Mouse (Mus musculus): Measurements from ENCODE around the gene Pyy.

The Pyy gene

DNA sequence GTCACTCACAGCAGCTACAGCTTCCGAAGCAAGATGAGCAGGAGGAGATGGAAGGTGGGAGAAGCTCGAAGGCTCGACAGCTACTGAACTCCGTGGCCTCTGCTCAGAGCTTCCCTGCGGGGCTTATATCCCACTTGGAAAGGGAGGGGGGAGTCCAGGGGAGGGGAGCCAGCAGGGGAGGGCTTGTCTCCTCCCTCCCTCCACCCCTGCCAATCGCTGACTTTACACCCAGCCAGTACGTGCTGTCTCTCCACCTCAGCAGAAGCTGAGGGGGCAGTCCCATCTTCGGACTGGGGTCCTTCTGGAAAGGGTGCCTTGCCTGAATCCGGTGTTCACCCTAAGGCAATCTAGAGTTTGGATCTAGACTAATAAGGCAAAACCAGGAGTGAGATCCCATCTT, at the start of gene Pyy:
Pyy (minus strand) TSS at position 101 of the 400 bp plus-strand sequence.
- no peak for DNase-seq

DNA sequence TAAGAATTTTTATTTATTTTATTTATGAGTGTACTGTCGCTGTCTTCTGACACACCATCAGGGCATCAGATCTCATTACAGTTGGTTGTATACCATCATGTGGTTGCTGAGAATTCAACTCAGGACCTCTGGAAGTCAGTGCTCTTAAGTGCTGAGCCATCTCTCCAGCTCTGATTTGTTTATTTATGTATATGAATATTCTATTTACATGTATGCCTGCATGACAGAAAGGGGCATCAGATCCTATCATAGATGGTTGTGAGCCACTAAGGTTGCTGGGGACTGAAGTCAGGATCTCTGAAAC, 49.1 kb upstream of the Pyy start:
- no peak for DNase-seq

DNA sequence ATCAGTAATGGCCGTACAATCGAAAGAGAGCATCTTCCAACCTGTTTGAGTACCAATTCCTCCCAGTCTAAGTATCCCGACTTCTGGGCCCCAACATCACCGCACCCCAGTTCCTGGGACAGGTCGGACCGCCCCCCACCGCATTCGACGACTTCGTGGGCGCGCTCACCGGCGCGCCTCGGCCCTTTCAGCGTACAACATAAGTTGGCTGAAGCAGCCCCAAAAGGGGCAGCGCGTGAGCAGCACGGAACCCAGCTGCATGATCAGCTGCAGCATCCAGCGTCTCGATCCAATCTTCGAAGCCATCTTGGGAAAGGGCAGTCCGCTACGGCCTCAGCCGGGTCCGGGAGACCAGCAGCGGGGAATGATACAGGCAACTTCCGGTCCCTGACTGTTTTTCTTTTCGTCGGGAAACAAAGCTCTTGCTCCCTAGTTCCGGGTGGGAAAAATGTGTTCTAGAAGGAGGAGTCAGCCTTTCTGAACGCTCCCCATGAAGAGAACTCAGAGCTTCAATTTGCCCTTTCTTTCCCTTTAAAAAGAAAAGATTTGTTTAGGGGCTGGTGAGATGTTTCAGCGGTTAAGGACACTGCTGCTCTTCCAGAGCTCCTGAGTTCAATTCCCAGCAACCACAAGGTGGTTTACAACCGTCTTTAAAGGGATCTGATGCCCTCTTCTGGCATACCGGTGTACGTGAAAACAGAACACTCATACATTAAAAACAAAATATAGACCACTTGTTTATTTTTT, 48.6 kb upstream of the Pyy start, which contains the start of gene Tmem101:
Tmem101 (minus strand) TSS at position 366 of the 747 bp plus-strand sequence.
- peak; percentile 84 for DNase-seq

DNA sequence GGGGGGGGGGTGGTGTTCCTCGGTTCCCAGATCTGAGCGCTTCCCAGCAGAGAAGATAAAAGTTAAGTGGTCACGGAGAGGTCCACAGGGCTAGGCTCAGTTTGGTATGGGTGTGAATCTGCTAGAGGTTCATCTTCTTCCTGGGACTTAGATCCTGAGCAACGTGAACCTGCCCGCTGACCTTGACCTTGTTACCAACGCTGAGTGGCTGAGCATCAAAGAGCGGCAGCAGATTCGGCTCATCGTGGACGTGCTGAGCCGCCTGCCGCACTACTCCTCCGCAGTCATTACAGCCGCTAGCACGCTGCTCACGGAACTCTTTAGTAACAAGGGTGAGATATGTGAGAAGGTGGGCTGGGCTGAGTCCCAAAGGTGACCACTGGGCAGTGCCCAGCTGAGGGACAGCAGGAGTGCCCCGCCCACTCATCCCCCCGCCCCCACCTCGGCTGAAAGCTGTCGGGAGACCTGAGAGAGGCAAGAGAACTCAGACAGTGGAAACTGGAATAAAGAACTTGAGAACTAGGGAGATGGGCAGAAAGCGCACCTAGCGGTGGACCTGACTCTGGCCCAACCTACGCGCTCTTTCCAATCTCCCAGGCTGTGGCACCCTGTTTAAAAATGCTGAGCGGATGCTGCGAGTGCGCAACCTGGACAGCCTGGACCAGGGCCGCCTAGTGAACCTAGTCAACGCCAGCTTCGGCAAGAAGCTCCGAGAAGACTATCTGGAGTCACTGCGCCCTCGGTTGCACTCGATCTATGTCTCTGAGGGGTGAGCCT, 39.8 kb upstream of the Pyy start:
- DNase-seq: no peak

DNA sequence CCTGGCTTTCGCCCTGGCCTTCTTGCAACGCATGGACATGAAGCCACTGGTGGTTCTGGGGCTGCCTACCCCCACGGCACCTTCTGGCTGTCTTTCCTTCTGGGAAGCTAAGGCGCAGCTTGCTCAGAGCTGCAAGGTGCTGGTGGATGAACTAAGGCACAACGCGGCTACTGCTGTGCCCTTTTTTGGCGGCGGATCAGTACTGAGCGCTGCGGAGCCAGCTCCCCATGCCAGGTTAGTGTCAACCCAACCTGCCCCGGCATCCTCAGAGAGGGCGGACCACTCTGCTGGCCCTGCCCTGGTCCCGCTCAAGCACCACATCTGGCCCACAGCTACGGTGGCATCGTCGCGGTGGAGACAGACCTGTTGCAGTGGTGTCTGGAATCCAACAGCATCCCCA, 38.9 kb upstream of the Pyy start:
- no peak for DNase-seq

DNA sequence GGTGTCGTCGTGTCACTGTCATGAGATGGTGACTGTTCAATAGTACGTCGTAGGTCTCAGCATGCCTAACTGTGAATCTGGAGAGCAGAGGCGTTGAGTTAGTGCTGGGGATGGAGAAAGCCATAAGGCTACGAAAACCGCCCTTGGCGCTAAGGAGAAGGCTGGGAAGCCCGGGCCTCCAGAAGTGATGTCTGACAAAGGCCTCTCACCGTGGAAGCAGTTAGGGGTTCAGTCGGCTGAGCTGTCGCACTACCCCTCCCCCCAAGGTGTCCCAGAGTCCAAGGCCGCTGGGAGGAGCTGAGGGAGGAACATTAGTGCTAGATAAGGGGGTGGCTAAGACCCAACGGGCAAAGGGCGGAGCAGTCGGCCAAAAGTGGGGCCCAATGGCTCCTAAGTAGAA, 38.4 kb upstream of the Pyy start:
- no peak for DNase-seq

DNA sequence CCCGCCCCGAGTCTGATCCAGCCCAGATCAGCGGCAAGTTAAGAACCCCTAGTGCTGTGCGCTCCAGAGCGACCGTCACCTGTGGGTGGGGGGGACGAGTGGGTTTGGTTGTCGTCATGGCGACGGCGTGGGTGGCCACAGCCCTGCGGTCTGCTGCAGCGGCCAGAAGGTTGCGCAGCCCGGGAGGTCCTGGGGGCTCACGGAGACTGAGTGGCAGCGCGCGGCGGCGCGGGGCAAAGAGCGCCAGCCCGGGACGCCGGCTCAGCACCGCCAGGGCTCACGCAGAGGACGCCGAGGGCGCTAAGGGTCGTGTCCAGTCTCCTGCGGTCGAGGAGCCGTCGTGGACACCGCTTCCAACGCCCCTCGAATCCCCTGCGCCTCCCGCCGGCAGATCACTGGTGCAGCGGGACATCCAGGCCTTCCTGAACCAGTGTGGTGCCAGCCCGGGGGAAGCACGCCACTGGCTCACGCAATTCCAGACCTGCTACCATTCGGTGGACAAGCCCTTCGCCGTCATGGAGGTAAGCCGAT, 37.9 kb upstream of the Pyy start, which contains the start of gene Nags:
Nags (plus strand) TSS at position 43 of the 531 bp plus-strand sequence.
- no peak for DNase-seq

GRCm38 (mm10) chr11:102144957-102145470, 37.4 kb upstream of the Pyy start:
- no peak for DNase-seq

DNA sequence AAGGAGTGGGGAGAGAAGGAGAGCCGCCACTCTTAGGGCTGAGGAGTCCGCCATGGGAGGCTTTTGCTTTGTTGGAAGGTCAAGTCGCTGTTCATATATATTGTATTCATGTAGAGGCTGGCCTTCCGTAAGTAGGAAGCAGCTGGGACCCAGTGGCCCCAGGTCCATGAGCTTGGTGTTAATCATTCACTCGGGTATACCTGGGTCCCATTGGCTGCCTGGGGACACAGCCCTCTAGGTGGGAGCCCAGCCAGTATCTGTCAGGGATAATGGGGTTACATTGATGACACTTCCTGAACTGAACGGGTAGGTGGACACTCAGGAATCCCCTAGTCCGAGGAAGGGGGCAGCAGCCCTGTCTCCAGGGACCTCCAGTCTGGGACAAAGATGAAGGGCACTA, 34.7 kb upstream of the Pyy start:
- DNase-seq: no peak

DNA sequence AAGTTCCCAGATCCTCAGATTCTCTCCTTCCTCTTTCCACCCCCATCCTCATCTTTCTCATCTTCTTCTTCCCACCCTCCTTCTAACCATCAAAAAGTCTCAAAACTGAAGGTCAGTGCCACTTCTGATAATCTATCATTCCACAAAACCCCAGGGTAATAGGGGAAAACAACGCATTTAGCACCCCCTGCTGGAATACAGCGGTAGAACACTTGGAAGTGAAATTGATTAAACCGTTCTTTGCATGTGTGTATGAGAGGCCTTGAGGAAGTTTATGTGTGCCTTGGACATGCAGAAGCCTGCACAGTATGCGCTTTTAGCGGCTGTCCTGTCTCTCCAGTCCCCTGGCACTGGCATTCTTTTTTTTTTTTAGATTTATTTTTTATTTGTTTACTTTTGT, 32.9 kb upstream of the Pyy start:
- DNase-seq: peak; percentile 48

- peak; percentile 72 for DNase-seq
Observed at GRCm38 (mm10) chr11:102138447-102138740, 30.8 kb upstream of the Pyy start.

DNA sequence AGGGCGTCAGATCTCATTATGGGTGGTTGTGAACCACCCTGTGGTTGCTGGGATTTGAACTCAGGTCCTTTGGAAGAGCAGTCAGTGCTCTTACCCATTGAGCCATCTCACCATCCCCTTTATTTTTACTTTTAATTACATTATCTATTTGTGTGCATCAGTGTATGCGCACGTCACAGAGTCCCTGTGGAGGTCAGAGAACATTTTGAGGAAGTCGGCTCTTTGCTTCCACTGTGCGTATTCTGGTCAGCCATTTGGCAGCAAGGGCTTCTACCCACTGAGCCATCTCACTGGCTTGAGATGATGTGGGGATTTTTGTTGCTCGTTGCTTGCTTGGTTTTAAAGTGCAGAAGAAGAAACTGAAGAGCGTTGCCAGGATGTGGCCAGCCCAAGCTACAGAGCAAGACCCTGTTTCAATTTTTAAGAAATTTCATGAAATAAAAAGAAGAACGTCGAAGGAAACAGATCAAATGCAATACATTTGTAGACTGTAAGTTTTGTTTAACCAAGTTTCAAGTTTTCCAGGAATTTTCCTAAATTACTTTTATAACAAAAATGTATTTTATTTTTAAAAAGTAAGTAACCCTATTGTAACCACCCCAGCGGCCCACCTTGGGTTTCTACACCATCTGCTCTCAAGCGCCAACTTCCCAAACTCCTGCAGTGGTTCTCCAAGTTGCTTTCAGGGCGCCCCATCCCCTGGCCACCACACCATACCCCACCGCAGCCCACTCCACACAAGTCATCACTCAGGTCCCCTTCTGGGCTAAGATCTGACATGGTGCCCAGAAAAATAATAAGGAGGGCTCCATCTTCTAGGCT, 30.2 kb upstream of the Pyy start:
- DNase-seq: no peak

DNA sequence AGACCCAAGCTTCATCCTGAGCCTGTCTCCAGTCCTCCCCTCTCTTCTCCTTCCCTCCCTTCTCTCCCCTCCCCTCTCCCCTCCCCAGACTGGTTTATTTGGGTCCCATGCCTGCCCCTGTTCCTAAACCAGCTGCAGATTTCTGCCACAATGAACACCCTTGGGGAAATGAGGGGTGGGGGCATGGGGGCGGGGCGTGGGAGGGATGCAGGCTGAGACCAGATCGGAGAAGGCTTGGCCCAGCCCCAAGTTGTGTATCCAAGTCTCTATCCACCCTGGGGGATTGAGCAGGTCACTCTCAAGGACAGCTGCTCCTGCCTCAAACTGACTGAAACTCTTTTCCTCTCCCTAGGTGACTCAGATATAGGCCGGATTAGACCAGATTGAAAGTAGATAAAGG, 26.9 kb upstream of the Pyy start:
- no peak for DNase-seq

DNA sequence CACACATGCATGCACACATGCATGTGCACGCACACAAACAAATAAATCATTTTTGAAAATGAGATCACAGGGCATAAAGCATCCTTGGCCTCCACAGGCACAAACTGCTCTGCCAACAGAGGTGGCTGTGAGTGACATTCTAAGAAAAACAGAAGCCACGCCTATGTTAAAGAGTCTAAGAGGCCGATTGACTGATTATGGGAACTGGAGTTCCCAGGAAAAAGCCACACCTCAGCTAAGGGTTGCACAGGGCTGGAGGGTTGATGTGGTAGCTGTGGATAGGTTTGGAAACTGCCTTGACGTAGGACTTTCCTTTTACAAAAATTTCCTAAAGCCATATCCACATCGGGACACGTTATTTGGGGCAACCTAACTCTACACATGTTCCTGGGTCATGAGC, 9.8 kb upstream of the Pyy start:
- no peak for DNase-seq

DNA sequence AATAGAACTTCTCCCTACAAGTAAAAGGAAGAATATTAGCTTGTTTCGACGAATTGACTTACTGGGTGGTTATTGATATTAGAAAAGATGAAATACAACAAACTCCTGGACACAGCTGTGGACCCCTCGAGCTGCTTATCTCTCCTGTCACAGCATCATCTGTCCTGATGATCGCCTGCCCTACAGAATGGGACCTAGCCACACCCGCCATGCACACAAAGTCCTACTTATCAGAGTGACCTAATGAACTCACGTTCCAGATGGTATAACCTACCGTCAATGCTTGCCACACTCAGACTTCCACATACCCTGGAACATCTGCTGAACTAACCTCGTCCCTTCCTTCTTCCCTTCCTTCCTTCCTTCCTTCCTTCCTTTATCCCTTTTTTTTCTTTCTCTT, 8.6 kb upstream of the Pyy start:
- DNase-seq: no peak

GRCm38 (mm10) chr11:102111576-102111975, 3.9 kb upstream of the Pyy start:
- DNase-seq: no peak

DNA sequence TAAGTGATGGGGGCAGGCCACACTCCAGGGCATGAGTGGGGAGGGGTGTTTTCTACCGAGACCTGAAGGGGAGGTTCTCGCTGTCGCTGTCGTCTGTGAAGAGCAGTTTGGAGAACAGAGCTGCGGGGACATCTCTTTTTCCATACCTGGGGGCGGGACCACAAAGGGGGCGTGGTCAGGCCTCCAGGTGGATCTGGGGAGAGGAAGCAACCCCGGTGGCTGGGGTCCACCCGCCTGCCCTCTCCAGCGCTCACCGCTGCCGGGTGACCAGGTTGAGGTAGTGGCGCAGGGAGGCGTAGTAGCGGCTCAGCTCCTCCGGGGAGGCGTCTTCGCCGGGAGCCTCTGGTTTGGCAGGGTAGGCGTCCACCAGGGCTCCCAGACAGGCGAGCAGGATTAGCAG, 721 bp downstream of the Pyy start:
- no peak for DNase-seq

DNA sequence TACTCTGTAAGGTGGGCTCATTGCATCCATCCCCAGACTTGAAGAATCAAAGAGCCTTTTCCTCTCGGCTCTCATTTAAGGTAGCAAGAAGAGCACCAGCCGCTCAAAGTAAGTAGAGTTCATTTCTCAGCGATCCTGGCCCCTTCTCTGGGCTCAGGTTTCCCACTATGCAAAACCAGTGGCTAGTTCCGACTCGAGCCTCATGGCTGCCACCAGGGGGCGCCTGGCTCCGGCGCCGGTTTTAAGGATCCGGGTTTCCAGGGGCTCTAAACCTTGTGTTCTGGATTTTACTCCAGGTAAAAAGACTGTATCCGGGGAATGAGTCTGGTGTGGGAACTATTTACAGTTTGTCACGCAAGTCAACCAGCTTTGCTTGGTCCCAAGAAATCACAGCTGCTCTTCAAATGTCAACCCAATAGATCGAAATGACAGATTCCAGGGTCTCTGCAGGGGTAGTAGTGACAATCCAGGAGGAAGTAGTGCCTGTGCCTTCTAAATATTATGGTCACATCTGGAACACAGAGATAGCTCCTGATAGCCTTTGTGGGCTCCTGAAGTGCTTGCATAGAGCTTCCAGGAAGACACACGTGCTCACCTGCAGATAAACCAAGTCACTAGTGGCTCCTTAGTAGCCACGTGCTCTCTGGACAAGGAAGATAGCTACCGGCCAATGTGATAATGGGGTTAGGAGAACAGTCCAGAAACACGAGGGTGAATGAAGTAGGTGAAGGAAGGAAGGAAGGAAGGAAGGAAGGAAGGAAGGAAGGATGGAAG, 5.0 kb downstream of the Pyy start:
- DNase-seq: peak; percentile 77

DNA sequence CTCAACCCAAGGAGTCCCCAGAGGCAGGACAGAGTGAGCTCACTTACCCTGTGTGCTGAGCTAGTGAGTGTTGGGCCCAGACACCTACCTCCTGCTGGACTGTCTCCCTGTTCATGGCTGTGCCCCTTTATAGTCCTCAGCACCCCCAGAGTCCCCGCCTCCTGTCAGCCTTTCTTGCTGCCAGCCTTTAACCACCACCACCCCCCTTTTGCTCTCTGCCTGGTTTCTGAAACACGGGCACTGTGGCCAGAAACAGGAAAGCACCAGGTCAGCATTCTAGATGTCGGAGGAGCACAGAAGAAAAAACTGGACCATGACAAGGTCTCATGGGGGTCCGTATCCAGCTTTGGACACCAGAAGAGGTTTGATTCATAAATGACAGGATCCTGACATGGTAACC, 6.4 kb downstream of the Pyy start, which contains the start of gene Ppy:
Ppy (minus strand) TSS at position 101 of the 400 bp plus-strand sequence.
- DNase-seq: no peak

- DNase-seq: peak; percentile 78
Observed at GRCm38 (mm10) chr11:102096887-102097391, 10.7 kb downstream of the Pyy start.

DNA sequence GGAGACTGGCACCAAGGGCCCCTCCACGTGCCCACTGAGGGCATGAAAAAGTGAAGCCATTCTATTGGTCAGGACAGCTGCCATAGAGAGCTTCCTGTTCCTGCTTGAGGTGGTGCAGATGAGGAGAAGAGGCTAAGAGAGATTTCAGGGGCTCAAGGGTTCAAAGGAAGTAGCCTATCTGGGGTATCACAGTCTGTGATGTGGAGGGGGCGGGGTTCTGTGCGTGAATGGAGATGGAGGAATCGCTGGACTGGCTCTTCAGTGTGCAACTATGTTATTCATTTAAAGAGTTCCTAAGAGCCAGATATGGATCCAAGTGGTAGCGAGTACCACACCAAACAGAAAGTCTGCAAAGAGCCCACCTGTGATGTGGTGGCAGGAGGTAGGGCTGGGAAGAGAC, 11.2 kb downstream of the Pyy start:
- DNase-seq: no peak

GRCm38 (mm10) chr11:102095676-102096075, 12.0 kb downstream of the Pyy start:
- no peak for DNase-seq
